Mouse (Mus musculus): ENCODE data around the gene Mtor.

Mtor gene

GRCm38 (mm10) chr4:148490502-148490901 lies 42.1 kb downstream of the Mtor start:
- DNase-seq (ENCODE audit: low spot score) = no peak

GRCm38 (mm10) chr4:148491448-148491847 lies 43.0 kb downstream of the Mtor start:
- no peak for DNase-seq (ENCODE audit: low spot score)

- no peak for DNase-seq (ENCODE audit: low spot score)
These were observed 46.7 kb downstream of the Mtor start for GRCm38 (mm10) chr4:148495160-148495559.

- DNase-seq (ENCODE audit: low spot score) = no peak
These were observed 47.7 kb downstream of the Mtor start for GRCm38 (mm10) chr4:148495874-148496689.

- DNase-seq (ENCODE audit: low spot score) = peak; percentile 16
These were observed 52.0 kb downstream of the Mtor start, which contains the start of gene Angptl7 for GRCm38 (mm10) chr4:148500410-148500867. Angptl7 (minus strand) TSS chr4:148500460.

- peak; percentile 7 for DNase-seq (ENCODE audit: low spot score)
These were observed 56.1 kb downstream of the Mtor start for GRCm38 (mm10) chr4:148504497-148504959.

GRCm38 (mm10) chr4:148507585-148507984 lies 59.2 kb downstream of the Mtor start:
- no peak for DNase-seq (ENCODE audit: low spot score)

- DNase-seq (ENCODE audit: low spot score) = no peak
These were observed 59.9 kb downstream of the Mtor start for GRCm38 (mm10) chr4:148508084-148508849.

GRCm38 (mm10) chr4:148509450-148510084 lies 61.2 kb downstream of the Mtor start:
- no peak for DNase-seq (ENCODE audit: low spot score)

- DNase-seq (ENCODE audit: low spot score) = no peak
These were observed 62.3 kb downstream of the Mtor start for GRCm38 (mm10) chr4:148510691-148511090.

- DNase-seq (ENCODE audit: low spot score) = no peak
These were observed 62.9 kb downstream of the Mtor start for GRCm38 (mm10) chr4:148511334-148511733.

- peak; percentile 16 for DNase-seq (ENCODE audit: low spot score)
These were observed 64.7 kb downstream of the Mtor start for GRCm38 (mm10) chr4:148513021-148513559.

- no peak for DNase-seq (ENCODE audit: low spot score)
These were observed 66.9 kb downstream of the Mtor start for GRCm38 (mm10) chr4:148515313-148515712.

GRCm38 (mm10) chr4:148517809-148518208 lies 69.4 kb downstream of the Mtor start:
- DNase-seq (ENCODE audit: low spot score) = no peak

GRCm38 (mm10) chr4:148518235-148518795 lies 69.9 kb downstream of the Mtor start:
- DNase-seq (ENCODE audit: low spot score) = no peak

- DNase-seq (ENCODE audit: low spot score) = no peak
These were observed 75.1 kb downstream of the Mtor start for GRCm38 (mm10) chr4:148523538-148523937.

- peak; percentile 10 for DNase-seq (ENCODE audit: low spot score)
These were observed 78.9 kb downstream of the Mtor start for GRCm38 (mm10) chr4:148527158-148527910.

GRCm38 (mm10) chr4:148530351-148530750 lies 81.9 kb downstream of the Mtor start:
- no peak for DNase-seq (ENCODE audit: low spot score)

- no peak for DNase-seq (ENCODE audit: low spot score)
These were observed 82.4 kb downstream of the Mtor start for GRCm38 (mm10) chr4:148530778-148531177.

GRCm38 (mm10) chr4:148531341-148531740 lies 82.9 kb downstream of the Mtor start:
- DNase-seq (ENCODE audit: low spot score) = no peak

- no peak for DNase-seq (ENCODE audit: low spot score)
These were observed 84.1 kb downstream of the Mtor start for GRCm38 (mm10) chr4:148532516-148532915.

Measured in lung, postnatal 25 days (tissue).